Mouse (Mus musculus) kidney, adult 2 months (tissue): ENCODE measurements around the gene Sirt2.

Source experiments
- CTCF ChIP-seq: fragments of 200-500 bp; conservative IDR thresholded peaks from 2 replicates; pipeline ENCODE4 v1.5.1; 2011; ENCODE audit warnings: low read depth, mild to moderate bottlenecking, control low read depth, low read length, moderate library complexity, mixed read lengths; ENCODE audit not compliant: insufficient read depth, insufficient read length
- POLR2A ChIP-seq: fragments of 200-500 bp; IDR thresholded peaks from one replicate; pipeline ENCODE4 v1.6.1; 2011; ENCODE audit warnings: low read depth, low read length, control low read depth

GRCm38 (mm10) chr7:28833723-28834347 is 67.3 kb downstream of the Sirt2 start, which contains the start of gene Lgals4:
- TF ChIP-seq CTCF (no peak), POLR2A (no peak)
